Mouse (Mus musculus): ENCODE data around the gene Spns3.

GRCm38 (mm10) chr11:72476074-72476625, 74.2 kb downstream of the Spns3 start:
- TF ChIP-seq POLR2A (IDR thresholded peaks at IDR 0.05; ENCODE audit: borderline replicate concordance, control insufficient read depth, low read depth, low read length), result no peak
- no peak for TF ChIP-seq CTCF (IDR thresholded peaks at IDR 0.05; ENCODE audit: control insufficient read depth, insufficient read depth, low read length)

All from bone marrow, adult 2 months (tissue).